Mouse (Mus musculus): Measurements from ENCODE around the gene Ets1. TPM values are rescaled to one million over a fixed set of nuclear protein-coding genes. Genes with fewer than 3 reads are reported as not detected.

Gene Ets1
- 78.2 and 113 TPM in 2 replicates for polyA plus RNA-seq (2015; fragmentation: Nextera tagmentation; extraction: Ambion mirVana)

GRCm38 (mm10) chr9:32635627-32636385, at the start of gene Ets1:
Gene Ets1, plus strand, starts transcription at chr9:32636221.
- ATAC-seq = peak; percentile 64
- WGBS = 3% methylated on average over 10 of the region's 10 CpGs

GRCm38 (mm10) chr9:32589900-32590299, 46.1 kb upstream of the Ets1 start:
- DNase-seq (ENCODE audit: low spot score) (peak; percentile 91), ATAC-seq (peak; percentile 56)
- Histone ChIP-seq H3K36me3 (ENCODE audit: insufficient read depth, low read length) (no peaks in the 10 kb centered on the region), H3K4me1 (ENCODE audit: insufficient read depth, low read depth, low read length) (no peaks in the 10 kb centered on the region; the same call in 1 of the 2 replicates), H3K4me2 (replicated peaks; ENCODE audit: low read depth, low read length) (no peak overlapping the region), H3K9ac (replicated peaks; ENCODE audit: low read depth) (no peak overlapping the region), H3K27me3 (replicated peaks; ENCODE audit: insufficient read depth, low read length) (no peaks in the 10 kb centered on the region), H3K4me3 (ENCODE audit: low read depth, low read length) (no peak overlapping the region), H3K27ac (ENCODE audit: low read length) (no peak overlapping the region), H3K9me3 (ENCODE audit: low read length) (no peaks in the 10 kb centered on the region)
- TF ChIP-seq CTCF (IDR thresholded peaks at IDR 0.05) (peak; percentile 98), EP300 (IDR thresholded peaks at IDR 0.05) (no peak)
- 8% methylated on average over 8 of the region's 8 CpGs for WGBS

More at GRCm38 (mm10) chr9:32635627-32636385, at the start of gene Ets1:
- peaks cover 3% of the 10 kb centered on the region; the same call in 1 of the 2 replicates for H3K4me1 ChIP-seq (ENCODE audit: insufficient read depth, low read depth, low read length)
- peak within 1 kb of the TSS; percentile 49 for H3K4me2 ChIP-seq (replicated peaks; ENCODE audit: low read depth, low read length)
- TF ChIP-seq CTCF (IDR thresholded peaks at IDR 0.05) (no peak), EP300 (IDR thresholded peaks at IDR 0.05) (no peak)
- no peaks in the 10 kb centered on the region for H3K27me3 ChIP-seq (replicated peaks; ENCODE audit: insufficient read depth, low read length)
- DNase-seq (ENCODE audit: low spot score) = peak; percentile 80
- no peaks in the 10 kb centered on the region for H3K36me3 ChIP-seq (ENCODE audit: insufficient read depth, low read length)
- no peak within 1 kb of the TSS for H3K9ac ChIP-seq (replicated peaks; ENCODE audit: low read depth)
- H3K27ac ChIP-seq (ENCODE audit: low read length) = no peak within 1 kb of the TSS
- peak within 1 kb of the TSS; percentile 30 for H3K4me3 ChIP-seq (ENCODE audit: low read depth, low read length)
- H3K9me3 ChIP-seq (ENCODE audit: low read length) = no peaks in the 10 kb centered on the region

GRCm38 (mm10) chr9:32590571-32590970, 45.5 kb upstream of the Ets1 start:
- TF ChIP-seq CTCF (IDR thresholded peaks at IDR 0.05) = no peak
- TF ChIP-seq EP300 (IDR thresholded peaks at IDR 0.05) = no peak
- no peak overlapping the region for H3K4me3 ChIP-seq (ENCODE audit: low read depth, low read length)
- 72% methylated on average over 5 of the region's 5 CpGs for WGBS
- H3K4me2 ChIP-seq (replicated peaks; ENCODE audit: low read depth, low read length) = no peak overlapping the region
- no peaks in the 10 kb centered on the region for H3K27me3 ChIP-seq (replicated peaks; ENCODE audit: insufficient read depth, low read length)
- no peak overlapping the region for H3K27ac ChIP-seq (ENCODE audit: low read length)
- no peaks in the 10 kb centered on the region for H3K36me3 ChIP-seq (ENCODE audit: insufficient read depth, low read length)
- ATAC-seq = no peak
- H3K9ac ChIP-seq (replicated peaks; ENCODE audit: low read depth) = no peak overlapping the region
- no peaks in the 10 kb centered on the region; the same call in 1 of the 2 replicates for H3K4me1 ChIP-seq (ENCODE audit: insufficient read depth, low read depth, low read length)
- no peaks in the 10 kb centered on the region for H3K9me3 ChIP-seq (ENCODE audit: low read length)
- no peak for DNase-seq (ENCODE audit: low spot score)

- WGBS = 10% methylated on average over 14 of the region's 14 CpGs
- H3K27me3 ChIP-seq (replicated peaks; ENCODE audit: insufficient read depth, low read length) = no peaks in the 10 kb centered on the region
- H3K27ac ChIP-seq (ENCODE audit: low read length) = peak overlapping the region; percentile 49
- TF ChIP-seq CTCF (IDR thresholded peaks at IDR 0.05) (peak; percentile 94), EP300 (IDR thresholded peaks at IDR 0.05) (peak; percentile 45)
- DNase-seq (ENCODE audit: low spot score) (peak; percentile 96), ATAC-seq (peak; percentile 86)
- H3K9me3 ChIP-seq (ENCODE audit: low read length) = no peaks in the 10 kb centered on the region
- no peaks in the 10 kb centered on the region for H3K36me3 ChIP-seq (ENCODE audit: insufficient read depth, low read length)
- H3K9ac ChIP-seq (replicated peaks; ENCODE audit: low read depth) = no peak overlapping the region; the same call in 1 of the 2 replicates
- peak overlapping the region; percentile 30; the same call in 1 of the 2 replicates for H3K4me2 ChIP-seq (replicated peaks; ENCODE audit: low read depth, low read length)
- H3K4me1 ChIP-seq (ENCODE audit: insufficient read depth, low read depth, low read length) = no peaks in the 10 kb centered on the region; the same call in 1 of the 2 replicates
- H3K4me3 ChIP-seq (ENCODE audit: low read depth, low read length) = no peak overlapping the region
Observed at GRCm38 (mm10) chr9:32591732-32592582, 44.1 kb upstream of the Ets1 start.

- ATAC-seq (0 out of 2 replicates have a peak, but pooled peaks have one; percentile 32), DNase-seq (ENCODE audit: low spot score) (no peak)
- TF ChIP-seq EP300 (IDR thresholded peaks at IDR 0.05) = no peak
- no peak for TF ChIP-seq CTCF (IDR thresholded peaks at IDR 0.05)
- Histone ChIP-seq H3K4me3 (ENCODE audit: low read depth, low read length) (no peak overlapping the region), H3K4me2 (replicated peaks; ENCODE audit: low read depth, low read length) (no peak overlapping the region), H3K36me3 (ENCODE audit: insufficient read depth, low read length) (no peaks in the 10 kb centered on the region), H3K9me3 (ENCODE audit: low read length) (no peaks in the 10 kb centered on the region), H3K27ac (ENCODE audit: low read length) (peak overlapping the region; percentile 49; the same call in 1 of the 2 replicates), H3K9ac (replicated peaks; ENCODE audit: low read depth) (no peak overlapping the region), H3K27me3 (replicated peaks; ENCODE audit: insufficient read depth, low read length) (no peaks in the 10 kb centered on the region), H3K4me1 (ENCODE audit: insufficient read depth, low read depth, low read length) (no peaks in the 10 kb centered on the region; the same call in 1 of the 2 replicates)
- 33% methylated on average over 2 of the region's 2 CpGs for WGBS
Observed at GRCm38 (mm10) chr9:32592583-32592890, 43.5 kb upstream of the Ets1 start.

GRCm38 (mm10) chr9:32593816-32594215, 42.2 kb upstream of the Ets1 start:
- ATAC-seq (no peak), DNase-seq (ENCODE audit: low spot score) (no peak)
- Histone ChIP-seq H3K36me3 (ENCODE audit: insufficient read depth, low read length) (no peaks in the 10 kb centered on the region), H3K27ac (ENCODE audit: low read length) (no peak overlapping the region), H3K9ac (replicated peaks; ENCODE audit: low read depth) (no peak overlapping the region), H3K4me2 (replicated peaks; ENCODE audit: low read depth, low read length) (no peak overlapping the region), H3K27me3 (replicated peaks; ENCODE audit: insufficient read depth, low read length) (no peaks in the 10 kb centered on the region), H3K4me1 (ENCODE audit: insufficient read depth, low read depth, low read length) (no peaks in the 10 kb centered on the region; the same call in 1 of the 2 replicates), H3K9me3 (ENCODE audit: low read length) (no peaks in the 10 kb centered on the region), H3K4me3 (ENCODE audit: low read depth, low read length) (no peak overlapping the region)
- TF ChIP-seq EP300 (IDR thresholded peaks at IDR 0.05) (no peak), CTCF (IDR thresholded peaks at IDR 0.05) (no peak)
- WGBS = 12% methylated on average over 1 of the region's 1 CpGs
